Mouse (Mus musculus) CD4-positive, CD25-positive, alpha-beta regulatory T cell, adult 2 months (primary cell): Measurements from ENCODE around the gene Frzb.
"Not testable (repeated sequence)": the region's sequence is repeated elsewhere in the genome, so short reads cannot be mapped to it uniquely, and the experiment has no call there.

Experiments
- DNase-seq: peaks from one replicate; pipeline ENCODE4 v3.0.0-alpha.2; 2012; ENCODE audit warnings: low read depth, low spot score

The Frzb gene

DNA sequence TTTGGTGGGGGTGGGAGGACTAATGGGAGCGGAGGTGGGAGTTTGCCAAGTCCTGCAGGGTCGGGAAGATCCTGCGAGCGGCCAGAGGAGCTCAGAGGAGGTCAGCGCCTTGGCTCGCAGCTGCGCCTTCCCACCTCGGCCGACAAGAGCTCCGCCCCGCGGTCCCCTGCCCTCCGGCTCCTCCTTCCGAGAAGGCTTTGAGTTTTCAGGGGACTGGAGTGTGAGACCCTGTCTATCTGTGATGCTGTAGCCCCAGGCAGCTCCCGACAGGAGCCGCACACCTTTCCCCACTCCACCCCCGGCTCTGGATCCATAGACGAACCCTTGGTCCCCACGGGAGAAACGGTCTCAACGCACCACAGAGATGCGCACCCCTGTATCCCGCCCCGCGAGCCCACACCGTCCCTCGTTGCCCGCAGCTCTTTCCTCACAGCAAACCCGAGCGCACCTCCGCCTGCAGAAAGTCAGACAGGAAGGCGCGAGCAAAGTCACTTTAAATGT is at the start of gene Frzb:
Gene Frzb, minus strand, starts transcription at position 335 of the 501 bp plus-strand sequence.
- peak; percentile 32 for DNase-seq

GRCm38 (mm10) chr2:80495304-80495703 is 47.9 kb upstream of the Frzb start:
- DNase-seq = not testable (repeated sequence)

GRCm38 (mm10) chr2:80486851-80487250 is 39.4 kb upstream of the Frzb start:
- DNase-seq = no peak

DNA sequence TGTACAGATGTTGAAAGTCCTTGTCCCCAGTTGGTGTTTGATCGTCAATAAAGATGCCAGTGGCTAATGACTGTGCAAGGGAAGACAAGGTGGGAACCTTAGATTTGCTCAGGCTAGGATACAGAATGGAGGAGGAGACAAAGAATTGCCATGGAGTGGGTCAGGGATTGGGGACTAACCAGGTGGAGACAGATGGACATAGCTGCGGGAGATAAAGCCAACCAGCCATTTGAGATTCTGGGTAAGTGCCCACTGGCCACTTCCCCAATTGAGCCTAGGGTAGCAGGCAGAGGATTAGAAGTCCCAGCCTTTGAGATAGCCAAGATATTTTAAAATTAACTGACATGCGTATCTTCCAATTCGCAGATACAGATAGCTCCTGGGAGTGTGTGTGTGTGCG is 37.5 kb upstream of the Frzb start:
- DNase-seq = no peak

- no peak for DNase-seq
Observed at GRCm38 (mm10) chr2:80475831-80476230, 28.4 kb upstream of the Frzb start.

- no peak for DNase-seq
Observed at GRCm38 (mm10) chr2:80474247-80474796, 26.9 kb upstream of the Frzb start.

DNA sequence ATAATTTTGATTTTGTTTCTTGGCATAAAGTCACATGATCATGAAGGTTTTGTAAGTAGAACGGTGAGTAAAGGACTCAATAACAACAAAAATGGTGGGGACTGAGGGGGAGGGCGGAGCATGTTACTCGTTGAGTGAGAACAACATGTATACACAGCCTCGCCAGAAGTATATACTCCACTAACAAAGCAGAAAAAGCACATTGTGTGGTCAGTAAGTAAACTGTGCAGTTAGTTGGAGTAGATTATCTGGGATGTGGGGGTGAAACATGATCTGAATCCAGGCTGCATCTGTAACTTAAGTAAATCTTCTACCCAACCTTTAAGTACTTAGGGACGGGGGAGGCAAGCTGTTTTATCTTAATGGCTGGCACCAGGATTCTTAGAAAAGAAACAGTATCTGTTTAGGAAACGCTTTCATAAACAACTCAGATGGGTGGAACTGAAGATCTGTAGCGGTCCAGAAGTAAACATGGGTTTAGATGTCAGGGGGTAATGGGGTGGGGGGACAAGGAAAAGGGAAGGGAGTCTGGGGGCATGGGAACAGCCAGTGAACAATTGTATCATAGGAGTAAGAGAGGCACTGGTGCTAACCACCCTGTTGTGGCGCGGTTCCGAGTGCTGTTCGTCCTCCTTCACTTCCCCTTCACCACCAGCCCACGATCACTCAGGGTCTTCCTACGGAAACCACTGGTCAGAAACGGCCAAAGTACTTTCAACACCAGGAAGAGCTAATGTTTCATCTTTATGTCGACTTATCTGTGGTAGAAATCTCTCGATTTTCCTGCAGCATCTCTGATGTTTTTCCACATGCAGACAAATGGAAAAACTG is 18.8 kb upstream of the Frzb start:
- DNase-seq = no peak

DNA sequence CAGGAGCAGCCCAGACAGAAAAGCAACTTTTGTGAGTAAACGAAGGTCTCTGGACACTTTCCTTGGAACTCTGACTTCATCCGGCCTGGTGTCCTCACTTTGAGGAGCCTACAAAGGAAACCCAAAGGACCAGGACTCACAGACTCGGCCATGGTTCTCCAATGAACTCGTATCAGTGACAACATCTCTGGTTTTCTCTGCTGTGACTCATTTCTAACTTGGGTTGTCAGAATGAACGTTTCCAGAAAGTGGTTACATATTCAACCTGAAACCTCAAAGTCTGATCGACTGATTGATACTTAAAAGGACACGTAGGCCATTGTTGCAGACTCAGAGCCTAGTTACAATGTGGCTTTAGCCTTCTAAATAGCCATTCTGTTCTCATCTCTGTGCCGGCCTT is 14.4 kb upstream of the Frzb start:
- peak; percentile 16 for DNase-seq

DNA sequence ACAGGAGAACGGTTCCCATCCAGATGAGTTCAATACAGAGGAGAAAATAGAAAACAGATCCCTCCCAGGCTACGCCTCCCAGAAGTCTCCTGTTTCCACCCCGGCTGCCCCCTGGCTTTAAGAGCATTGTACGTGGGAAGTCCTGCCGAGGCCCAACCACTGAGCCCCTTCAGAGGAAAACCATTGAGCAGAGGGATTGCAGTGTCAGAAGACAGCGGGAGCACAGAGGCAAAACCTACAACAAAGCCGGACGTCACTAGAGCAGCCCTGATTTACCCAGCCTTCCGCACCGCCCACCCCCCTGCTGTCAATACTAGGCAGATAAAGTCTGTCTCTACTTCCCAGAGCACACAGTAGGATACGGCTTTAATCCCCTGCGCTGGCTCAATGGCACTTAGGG is 806 bp upstream of the Frzb start:
- DNase-seq = no peak

GRCm38 (mm10) chr2:80446308-80447151 is 895 bp downstream of the Frzb start:
- DNase-seq = peak; percentile 6

GRCm38 (mm10) chr2:80445926-80446307 is 1.5 kb downstream of the Frzb start:
- DNase-seq = no peak

GRCm38 (mm10) chr2:80445491-80445890 is 1.9 kb downstream of the Frzb start:
- DNase-seq = no peak

DNA sequence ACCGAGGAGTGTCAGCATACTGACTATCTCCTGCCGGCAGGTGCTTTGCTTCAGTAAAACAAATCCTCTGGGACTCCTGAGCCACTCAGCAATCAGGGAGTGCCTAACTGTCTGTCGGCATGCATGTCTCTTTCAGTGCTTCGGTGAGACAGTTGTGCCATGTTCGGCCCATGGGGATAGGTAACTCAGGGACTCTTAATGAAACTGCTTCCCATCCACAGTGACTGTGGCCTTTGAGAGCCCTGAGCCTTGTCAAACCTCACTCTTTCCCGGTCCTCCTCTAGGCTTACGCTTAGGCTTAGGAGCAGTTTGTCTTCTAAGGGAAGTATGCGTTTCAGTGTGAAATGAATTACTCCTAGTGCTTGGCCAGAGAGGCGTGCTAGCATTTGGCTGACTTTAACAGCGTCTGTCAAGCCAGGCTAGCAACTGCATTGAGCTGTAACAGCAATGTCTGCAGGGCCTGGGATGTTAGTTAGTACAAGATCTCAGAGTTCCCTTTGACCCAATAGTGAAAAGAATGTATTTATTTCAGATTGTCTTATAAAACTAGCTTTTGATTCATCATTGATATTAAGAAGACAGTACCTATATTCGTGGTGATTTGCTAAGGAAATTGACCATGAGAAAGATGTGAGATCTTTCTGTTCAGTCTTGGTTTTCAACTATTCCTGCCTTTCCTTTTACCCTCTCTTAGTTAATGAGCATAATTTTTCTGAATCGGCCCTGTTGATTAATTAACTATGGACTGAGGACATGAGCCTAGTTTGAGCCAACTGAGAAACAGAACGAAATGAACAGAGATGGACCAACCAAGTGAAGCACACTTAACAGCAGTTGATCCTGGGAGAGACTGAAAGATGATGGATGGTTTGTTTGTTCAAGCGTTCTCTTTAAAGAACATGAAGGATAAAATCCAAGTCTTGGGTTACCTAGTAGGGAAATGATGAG is 2.7 kb downstream of the Frzb start:
- DNase-seq = no peak

- peak; percentile 2 for DNase-seq
Observed at GRCm38 (mm10) chr2:80443962-80444361, 3.5 kb downstream of the Frzb start.

DNA sequence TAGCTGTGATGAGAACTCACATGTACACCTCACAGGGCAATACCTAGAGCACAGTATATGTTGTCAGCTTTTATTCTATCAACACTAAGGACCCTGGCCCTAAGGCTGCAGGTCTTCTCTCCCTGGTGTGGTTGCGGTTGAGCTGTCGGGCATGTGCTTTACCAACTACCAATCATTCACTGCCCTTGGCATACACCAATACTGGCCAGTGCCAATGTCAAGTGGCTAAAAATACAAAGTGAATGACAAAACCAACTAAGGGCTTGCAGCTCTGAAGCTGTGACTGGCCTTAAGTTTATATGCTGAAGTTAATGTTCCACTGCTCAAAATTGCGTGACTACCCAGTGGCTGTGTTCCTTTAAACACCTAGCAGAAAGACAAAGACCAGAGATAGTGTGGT is 6.0 kb downstream of the Frzb start:
- DNase-seq = no peak

- no peak for DNase-seq
Observed at GRCm38 (mm10) chr2:80438854-80439253, 8.6 kb downstream of the Frzb start.

DNA sequence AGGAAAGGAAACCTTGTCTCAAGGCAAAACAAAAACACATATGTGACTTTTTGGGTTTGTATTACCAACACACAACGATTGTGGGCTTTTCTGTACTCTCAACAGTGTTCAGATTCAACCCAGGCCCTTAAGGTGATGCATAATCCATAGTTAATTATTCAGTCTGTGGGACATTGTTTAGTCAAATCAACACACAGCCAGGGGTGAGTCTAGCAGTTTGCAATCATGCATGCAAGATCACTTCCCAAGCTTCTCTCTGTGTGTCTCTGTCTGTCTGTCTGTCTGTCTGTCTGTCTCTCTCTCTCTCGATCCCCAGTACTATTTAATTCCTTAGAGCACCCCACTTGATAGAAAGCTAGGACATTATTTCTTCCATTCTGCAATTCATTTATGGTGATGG is 10.0 kb downstream of the Frzb start:
- no peak for DNase-seq

DNA sequence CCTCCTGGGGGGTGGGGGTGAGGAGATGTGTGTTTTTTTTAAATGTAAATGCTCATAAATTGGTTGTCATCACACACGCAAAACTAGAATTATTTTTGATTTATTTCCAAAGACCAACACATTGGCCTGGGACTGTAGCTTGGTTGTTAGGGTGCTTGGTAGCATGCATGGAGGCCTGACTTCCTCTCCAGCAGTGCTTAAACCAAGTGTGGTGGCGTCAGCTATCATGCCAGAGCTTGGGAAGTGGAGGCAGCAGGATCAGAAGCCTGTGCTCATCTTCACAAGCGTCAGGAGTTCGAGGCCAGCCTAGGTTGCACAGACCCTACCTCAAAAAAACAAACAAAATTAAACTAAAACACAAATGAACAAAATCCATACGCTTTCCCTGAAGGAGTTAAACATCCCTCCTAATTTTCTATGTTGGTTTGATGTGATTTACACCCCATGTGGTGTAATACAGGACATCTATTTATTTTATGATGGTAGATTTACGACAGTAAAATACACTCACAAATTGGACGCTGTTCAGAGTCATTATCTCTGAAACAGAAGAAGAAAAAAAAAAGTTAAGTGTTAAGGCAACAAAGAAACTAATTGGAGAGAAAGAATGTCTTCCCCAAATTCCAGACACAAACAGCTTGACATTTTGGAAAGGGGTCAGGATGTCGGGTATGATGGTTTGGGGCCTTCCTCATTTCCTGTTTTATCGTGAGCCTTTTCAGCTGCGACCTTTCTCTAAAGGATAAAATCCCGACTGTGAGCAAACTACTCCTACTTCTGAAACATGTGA is 12.4 kb downstream of the Frzb start:
- no peak for DNase-seq

GRCm38 (mm10) chr2:80433254-80433876 is 14.1 kb downstream of the Frzb start:
- DNase-seq = no peak
